17 mouse cellular contexts compared by ENCODE assay signal in the genomic region with DNA sequence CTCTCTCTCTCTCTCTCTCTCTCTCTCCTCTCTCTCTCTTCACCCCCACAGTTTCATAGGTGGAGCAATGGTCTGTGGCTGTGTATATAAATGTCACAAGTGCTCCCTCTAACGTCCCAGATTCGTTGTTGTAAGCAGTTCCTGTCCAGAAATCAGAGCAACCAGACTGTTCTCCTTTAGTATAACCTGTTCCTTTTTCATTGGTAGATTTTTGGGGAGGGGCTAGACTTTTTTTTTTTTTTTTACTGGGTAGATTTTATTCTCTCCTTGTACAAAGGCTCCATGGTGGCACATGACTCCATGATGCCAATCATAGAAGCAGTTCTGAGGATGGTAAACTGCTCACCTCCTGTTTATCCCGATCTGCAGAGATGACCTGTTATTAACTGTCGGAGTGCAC. TPM values are rescaled to one million over a fixed set of nuclear protein-coding genes. Genes with fewer than 3 reads are reported as not detected.
DNase-seq lines count a peak whose midpoint lies in the region; ATAC-seq and TF ChIP-seq lines count a peak whose summit lies in the region.
"Not testable (repeated sequence)": the region's sequence is repeated elsewhere in the genome, so short reads cannot be mapped to it uniquely, and the experiment has no call there.
"Had no signal": no experiment of that assay in that cellular context is flagged by ENCODE, and none has a peak within 500 bp of the region (broad histone marks: within the 10 kb centered on the region; RNA-seq: fewer than 3 reads in every experiment).

No protein-coding gene starts in this region.

- peak; percentile 68 for DNase-seq in R1 (ENCODE audit: low read depth, low spot score)
- DNase-seq in embryo, embryonic 9.5 days (ENCODE audit: extremely low spot score): peak; percentile 7
- peak; percentile 29 for DNase-seq in forebrain, postnatal 0 days
- peak; percentile 40 for DNase-seq in layer of hippocampus, adult 9-11 months
- DNase-seq in liver, postnatal 0 days; stomach, postnatal 0 days (ENCODE audit: low spot score): not testable (repeated sequence)

- TF ChIP-seq EP300 in liver, postnatal 0 days (IDR thresholded peaks at IDR 0.05; ENCODE audit: low read depth); stomach, postnatal 0 days (optimal IDR thresholded peaks at IDR 0.05): not testable (repeated sequence)

- H3K4me2 ChIP-seq in forebrain, postnatal 0 days (ENCODE audit: low read depth): peak overlapping the region; percentile 51; the same call in 1 of the 2 replicates
- H3K4me2 ChIP-seq in hindbrain, embryonic 16.5 days (ENCODE audit: low read length): peak overlapping the region; percentile 54
- not testable (repeated sequence) for H3K4me2 ChIP-seq in liver, postnatal 0 days (ENCODE audit: low read depth, low read length); stomach, postnatal 0 days (replicated peaks; ENCODE audit: low read depth)
- H3K4me2 ChIP-seq in midbrain, embryonic 16.5 days (ENCODE audit: low read length): peak overlapping the region; percentile 44

- peak; percentile 85 for ATAC-seq in forebrain, postnatal 0 days
- ATAC-seq in hindbrain, embryonic 16.5 days: peak; percentile 93
- not testable (repeated sequence) for ATAC-seq in liver, postnatal 0 days; stomach, postnatal 0 days (ENCODE audit: low FRiP score, low TSS enrichment)
- ATAC-seq in midbrain, embryonic 16.5 days: peak; percentile 88

- not testable (repeated sequence) for H3K4me1 ChIP-seq in forebrain, postnatal 0 days (ENCODE audit: insufficient read depth); hindbrain, embryonic 16.5 days (ENCODE audit: control insufficient read depth, insufficient read depth, low read depth, low read length); liver, postnatal 0 days (ENCODE audit: insufficient read depth); midbrain, embryonic 16.5 days (ENCODE audit: control insufficient read depth, insufficient read depth, low read length); stomach, postnatal 0 days (replicated peaks; ENCODE audit: control insufficient read depth, insufficient read depth)

- not testable (repeated sequence) for H3K27me3 ChIP-seq in forebrain, postnatal 0 days (ENCODE audit: insufficient read depth, low read length); hindbrain, embryonic 16.5 days (replicated peaks; ENCODE audit: control insufficient read depth, insufficient read depth, low read length); liver, postnatal 0 days (ENCODE audit: insufficient read depth, low read length); midbrain, embryonic 16.5 days (ENCODE audit: control insufficient read depth, insufficient read depth, low read depth, low read length); stomach, postnatal 0 days (ENCODE audit: control insufficient read depth, insufficient read depth, low read length)

- not testable (repeated sequence) for H3K36me3 ChIP-seq in forebrain, postnatal 0 days (ENCODE audit: insufficient read depth); hindbrain, embryonic 16.5 days (ENCODE audit: control insufficient read depth, insufficient read depth, low read length); liver, postnatal 0 days (replicated peaks; ENCODE audit: insufficient read depth, low read length); midbrain, embryonic 16.5 days (ENCODE audit: control insufficient read depth, insufficient read depth, low read length); stomach, postnatal 0 days (ENCODE audit: control insufficient read depth, insufficient read depth, low read length)

- H3K27ac ChIP-seq in forebrain, postnatal 0 days (ENCODE audit: low read depth, low read length); hindbrain, embryonic 16.5 days (ENCODE audit: low read depth, low read length); liver, postnatal 0 days (ENCODE audit: low read depth); midbrain, embryonic 16.5 days (ENCODE audit: low read length); stomach, postnatal 0 days (replicated peaks): not testable (repeated sequence)

- peak; percentile 37 for TF ChIP-seq CTCF in forebrain, postnatal 0 days (IDR thresholded peaks at IDR 0.05; ENCODE audit: low read depth)
- 0 out of 2 replicates have a peak, but pooled peaks have one; percentile 5 for TF ChIP-seq CTCF in liver, postnatal 0 days (IDR thresholded peaks at IDR 0.05; ENCODE audit: low read depth)
- TF ChIP-seq CTCF in stomach, postnatal 0 days (IDR thresholded peaks at IDR 0.05; ENCODE audit: low read depth): peak; percentile 34; the same call in 1 of the 2 replicates

- H3K9me3 ChIP-seq in forebrain, postnatal 0 days (ENCODE audit: low read length); hindbrain, embryonic 16.5 days (ENCODE audit: control insufficient read depth, low read length); liver, postnatal 0 days (ENCODE audit: low read length); midbrain, embryonic 16.5 days (replicated peaks; ENCODE audit: control insufficient read depth, low read length, poor library complexity, severe bottlenecking); stomach, postnatal 0 days (ENCODE audit: control insufficient read depth, low read length): not testable (repeated sequence)

- peak overlapping the region; percentile 49; the same call in 1 of the 2 replicates for H3K4me3 ChIP-seq in forebrain, postnatal 0 days (ENCODE audit: low read depth, low read length)
- peak overlapping the region; percentile 41; the same call in 1 of the 2 replicates for H3K4me3 ChIP-seq in hindbrain, embryonic 16.5 days (ENCODE audit: low read length)
- not testable (repeated sequence) for H3K4me3 ChIP-seq in liver, postnatal 0 days (ENCODE audit: low read depth, low read length); stomach, postnatal 0 days (ENCODE audit: low read depth, low read length)
- peak overlapping the region; percentile 43; the same call in 1 of the 2 replicates for H3K4me3 ChIP-seq in midbrain, embryonic 16.5 days (ENCODE audit: low read depth, low read length)

- WGBS in forebrain, postnatal 0 days: 37% methylated on average over 4 of the region's 4 CpGs
- WGBS in hindbrain, embryonic 16.5 days: 46% methylated on average over 4 of the region's 4 CpGs
- 38% methylated on average over 4 of the region's 4 CpGs for WGBS in liver, postnatal 0 days (ENCODE audit: insufficient replicate concordance)
- 46% methylated on average over 4 of the region's 4 CpGs for WGBS in midbrain, embryonic 16.5 days
- WGBS in stomach, postnatal 0 days: 43% methylated on average over 4 of the region's 4 CpGs

- H3K9ac ChIP-seq in forebrain, postnatal 0 days; hindbrain, embryonic 16.5 days (ENCODE audit: low read depth, low read length); liver, postnatal 0 days (replicated peaks); midbrain, embryonic 16.5 days (ENCODE audit: low read depth, low read length); stomach, postnatal 0 days (ENCODE audit: low read length): not testable (repeated sequence)

RNA-seq across cellular contexts. Expression of gene Vmn1r223, which starts 22.2 kb away (rescaled TPM):
- total RNA-seq in forebrain, postnatal 0 days (2014; rRNA removed): not detected in 2 replicates
- polyA plus RNA-seq in forebrain, postnatal 0 days (2015; fragmentation: Nextera tagmentation; extraction: Ambion mirVana): not detected in 2 replicates
- polyA plus RNA-seq in hindbrain, embryonic 16.5 days (2015; fragmentation: Nextera tagmentation; extraction: Ambion mirVana): not detected in 2 replicates
- polyA plus RNA-seq in liver, postnatal 0 days (2015; fragmentation: Nextera tagmentation; extraction: Ambion mirVana): not detected in 2 replicates
- not detected in 2 replicates for polyA plus RNA-seq in midbrain, embryonic 16.5 days (2015; fragmentation: Nextera tagmentation; extraction: Ambion mirVana)
- polyA plus RNA-seq in stomach, postnatal 0 days (2015; fragmentation: Nextera tagmentation; extraction: Ambion mirVana): not detected in 2 replicates
- total RNA-seq: adrenal gland, postnatal 36 days; gastrocnemius, adult 18-20 months; heart, postnatal 14 days; left cerebral cortex, adult 8-10 months; neutrophil, adult 5-6 weeks had no signal
- polyA plus RNA-seq: activated CD4-positive, CD25-positive, alpha-beta regulatory T cell, adult 4 months; C2C12; liver, embryonic 12.5 days; urinary bladder, adult 2 months had no signal

RNA-seq across cellular contexts. Expression of gene Vmn1r222, which starts 33.4 kb away (rescaled TPM):
- not detected in 2 replicates for total RNA-seq in forebrain, postnatal 0 days (2014; rRNA removed)
- not detected in 2 replicates for polyA plus RNA-seq in forebrain, postnatal 0 days (2015; fragmentation: Nextera tagmentation; extraction: Ambion mirVana)
- polyA plus RNA-seq in hindbrain, embryonic 16.5 days (2015; fragmentation: Nextera tagmentation; extraction: Ambion mirVana): not detected in 2 replicates
- not detected in 2 replicates for polyA plus RNA-seq in liver, postnatal 0 days (2015; fragmentation: Nextera tagmentation; extraction: Ambion mirVana)
- not detected in 2 replicates for polyA plus RNA-seq in midbrain, embryonic 16.5 days (2015; fragmentation: Nextera tagmentation; extraction: Ambion mirVana)
- polyA plus RNA-seq in stomach, postnatal 0 days (2015; fragmentation: Nextera tagmentation; extraction: Ambion mirVana): not detected in 2 replicates
- total RNA-seq: adrenal gland, postnatal 36 days; gastrocnemius, adult 18-20 months; heart, postnatal 14 days; left cerebral cortex, adult 8-10 months; neutrophil, adult 5-6 weeks had no signal
- polyA plus RNA-seq: activated CD4-positive, CD25-positive, alpha-beta regulatory T cell, adult 4 months; C2C12; liver, embryonic 12.5 days; urinary bladder, adult 2 months had no signal

RNA-seq across cellular contexts. Expression of gene Vmn1r221, which starts 55.2 kb away (rescaled TPM):
- total RNA-seq in forebrain, postnatal 0 days (2014; rRNA removed): not detected in 2 replicates
- polyA plus RNA-seq in forebrain, postnatal 0 days (2015; fragmentation: Nextera tagmentation; extraction: Ambion mirVana): not detected in 2 replicates
- polyA plus RNA-seq in hindbrain, embryonic 16.5 days (2015; fragmentation: Nextera tagmentation; extraction: Ambion mirVana): not detected in 2 replicates
- polyA plus RNA-seq in liver, postnatal 0 days (2015; fragmentation: Nextera tagmentation; extraction: Ambion mirVana): not detected in 2 replicates
- polyA plus RNA-seq in midbrain, embryonic 16.5 days (2015; fragmentation: Nextera tagmentation; extraction: Ambion mirVana): not detected in 2 replicates
- not detected in 2 replicates for polyA plus RNA-seq in stomach, postnatal 0 days (2015; fragmentation: Nextera tagmentation; extraction: Ambion mirVana)
- total RNA-seq: adrenal gland, postnatal 36 days; gastrocnemius, adult 18-20 months; heart, postnatal 14 days; left cerebral cortex, adult 8-10 months had no signal
- polyA plus RNA-seq: activated CD4-positive, CD25-positive, alpha-beta regulatory T cell, adult 4 months; C2C12; liver, embryonic 12.5 days; urinary bladder, adult 2 months had no signal
